Mouse (Mus musculus) ES-Bruce4 (cell line): ENCODE measurements at regions not wholly inside any gene's neighbourhood (a gene's known extent, or its start where the extent isn't known, plus 50 kb on each side); places are given as distances from the start of the nearest gene placed in this dataset.

Experiments
- CTCF ChIP-seq: IDR thresholded peaks from one replicate; pipeline ENCODE4 v1.8.1; 2011; ENCODE audit warnings: low read depth, low read length
- EP300 ChIP-seq: IDR thresholded peaks from 2 replicates; pipeline ENCODE4 v1.6.1; 2011; ENCODE audit warnings: low read depth, low read length; ENCODE audit not compliant: insufficient read depth

- TF ChIP-seq CTCF (no peak), EP300 (no peak)
Measured at GRCm38 (mm10) chr13:103558915-103559314, 215.5 kb downstream of the Srek1 start.
